Comparison of ENCODE assay signal across 8 mouse cellular contexts in the genomic region with DNA sequence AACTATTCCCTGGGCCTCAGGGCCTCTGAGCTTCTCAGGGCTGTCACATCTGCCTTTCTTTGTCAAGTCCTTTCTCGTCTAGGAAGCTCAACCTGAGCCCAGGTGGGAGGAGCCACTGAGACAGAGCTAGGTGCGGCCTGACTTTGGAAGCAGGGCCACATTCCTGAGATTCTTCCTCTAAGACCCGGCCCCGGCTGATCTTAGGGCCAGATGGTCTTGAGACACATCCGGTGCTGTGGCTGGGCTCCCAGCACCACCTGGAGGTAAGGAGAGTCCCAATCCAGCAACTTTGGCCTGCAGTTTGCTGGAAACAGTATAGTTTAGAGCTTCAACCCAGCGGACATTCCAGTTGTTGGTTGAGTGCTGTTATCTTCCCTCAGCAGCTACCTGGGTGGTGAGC. TPM values are rescaled to one million over a fixed set of nuclear protein-coding genes. Genes with fewer than 3 reads are reported as not detected.
A peak's percentile ranks its signal among the peaks of the same experiment; 100 is the strongest.
DNase-seq lines count a peak whose midpoint lies in the region; TF ChIP-seq lines count a peak whose summit lies in the region.

No protein-coding gene starts in this region.

- no peak for TF ChIP-seq CTCF in E14TG2a.4 (conservative IDR thresholded peaks at IDR 0.05; ENCODE audit: low read length)
- no peak for TF ChIP-seq CTCF in lung, adult 2 months (IDR thresholded peaks at IDR 0.05; ENCODE audit: insufficient read depth, low read length)

- peak overlapping the region; percentile 77 for H3K4me3 ChIP-seq in E14TG2a.4 (replicated peaks; ENCODE audit: low read length)
- no peak overlapping the region for H3K4me3 ChIP-seq in lung, adult 2 months (replicated peaks; ENCODE audit: extremely low read depth, low read depth, low read length)

- H3K9me3 ChIP-seq in E14TG2a.4 (ENCODE audit: low read length) = peaks cover 32% of the 10 kb centered on the region

- no peak for TF ChIP-seq POLR2A in lung, adult 2 months (IDR thresholded peaks at IDR 0.05; ENCODE audit: borderline replicate concordance, extremely low read depth, low read depth, low read length)

- WGBS in lung, adult 2 months = 32% methylated on average over 6 of the region's 6 CpGs

- H3K4me1 ChIP-seq in E14TG2a.4 (replicated peaks; ENCODE audit: low read depth, low read length) = peaks cover 62% of the 10 kb centered on the region
- H3K4me1 ChIP-seq in lung, adult 2 months (ENCODE audit: control insufficient read depth, insufficient read depth, low read length) = peaks cover 9% of the 10 kb centered on the region; the same call in 1 of the 2 replicates

- no peaks in the 10 kb centered on the region for H3K27me3 ChIP-seq in E14TG2a.4 (ENCODE audit: insufficient read depth, low read length)

- peaks cover 14% of the 10 kb centered on the region for H3K36me3 ChIP-seq in E14TG2a.4 (ENCODE audit: insufficient read depth, low read length)

- peak; percentile 83 for DNase-seq in embryo, embryonic 10.5 days (ENCODE audit: low spot score)
- peak; percentile 57 for DNase-seq in kidney, adult 11 months
- DNase-seq in lung, adult 2 months = peak; percentile 43
- no peak for DNase-seq in layer of hippocampus, adult 9-10 months (ENCODE audit: low spot score)
- DNase-seq in thymus, postnatal 0 days (ENCODE audit: low spot score) = no peak
- DNase-seq in thymus, postnatal 25 days = no peak
- DNase-seq in spleen, postnatal 14 days (ENCODE audit: low spot score in 2 of 2) = no peak

RNA-seq across cellular contexts. Expression of gene Brd3, which starts 1.9 kb away (rescaled TPM):
- polyA plus RNA-seq in lung, adult 2 months (2012; rRNA removed) = 22.5 and 24.8 TPM in 2 replicates
- 68.8 and 74.8 TPM in 2 replicates for polyA plus RNA-seq in thymus, postnatal 0 days (2015; fragmentation: Nextera tagmentation; extraction: Ambion mirVana)

RNA-seq across cellular contexts. Expression of gene Wdr5, which starts 9.4 kb away (rescaled TPM):
- polyA plus RNA-seq in lung, adult 2 months (2012; rRNA removed) = 21.5 and 21.6 TPM in 2 replicates
- polyA plus RNA-seq in thymus, postnatal 0 days (2015; fragmentation: Nextera tagmentation; extraction: Ambion mirVana) = 41.7 and 42.7 TPM in 2 replicates

Comparison
In these comparisons a context has a peak if more than half of its experiments do, and no peak if none do; other contexts are left out.
1. DNase-seq: peak in embryo, embryonic 10.5 days (single experiment), kidney, adult 11 months (single experiment) and lung, adult 2 months (single experiment); none in layer of hippocampus, adult 9-10 months (single experiment), thymus, postnatal 0 days (single experiment), thymus, postnatal 25 days (single experiment) and spleen, postnatal 14 days (0 of 2).